Mouse (Mus musculus): ENCODE data around the gene Mki67. TPM values are rescaled to one million over a fixed set of nuclear protein-coding genes. Genes with fewer than 3 reads are reported as not detected.

The Mki67 gene
- total RNA-seq, 2 experiments from 2014 or later, result 2.3 to 2.4 TPM

DNA sequence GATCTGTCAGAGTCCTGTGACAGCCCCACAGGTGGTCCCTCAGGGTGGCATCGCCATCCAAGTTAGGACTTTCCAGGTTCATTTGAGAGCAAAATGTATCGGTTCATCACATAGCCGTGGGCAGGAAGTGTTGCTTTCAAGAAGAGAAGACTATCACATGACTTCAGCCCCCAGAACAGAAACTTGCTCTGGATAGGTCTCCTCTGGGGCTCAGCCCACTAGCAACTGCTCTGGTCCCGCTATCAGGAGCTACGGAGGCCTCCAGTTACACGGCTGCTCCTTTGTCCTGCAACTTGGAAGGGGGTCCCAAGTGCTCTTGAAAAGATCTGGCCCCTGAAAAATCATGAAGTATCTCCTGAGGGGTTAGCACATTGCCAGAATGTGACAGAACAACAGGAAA is 69.2 kb downstream of the Mki67 start:
- no peak for DNase-seq (ENCODE audit: low spot score in 2 of 2)
- intact Hi-C loops (cut with DNase I), result no loop called here

DNA sequence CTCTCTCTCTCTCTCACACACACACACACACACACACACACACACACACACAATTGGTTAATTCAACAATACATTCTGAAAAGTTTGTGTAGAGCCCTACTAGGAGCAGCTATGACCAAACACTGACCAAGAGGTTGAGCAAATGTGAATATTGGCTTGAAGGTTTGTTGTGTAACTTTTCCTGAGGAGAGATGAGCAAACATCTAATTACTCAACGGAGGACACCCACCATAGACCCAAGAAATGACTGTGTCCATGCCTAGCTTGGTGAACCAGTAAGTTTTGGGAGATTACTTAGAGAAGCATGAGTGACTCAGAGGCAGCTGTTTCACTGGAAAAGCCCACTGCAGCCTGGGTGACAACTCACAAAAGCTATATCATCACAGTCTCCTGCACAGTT is 71.7 kb downstream of the Mki67 start:
- DNase-seq (ENCODE audit: low spot score in 2 of 2), result no peak
- intact Hi-C loops (cut with DNase I), result no loop called here

DNA sequence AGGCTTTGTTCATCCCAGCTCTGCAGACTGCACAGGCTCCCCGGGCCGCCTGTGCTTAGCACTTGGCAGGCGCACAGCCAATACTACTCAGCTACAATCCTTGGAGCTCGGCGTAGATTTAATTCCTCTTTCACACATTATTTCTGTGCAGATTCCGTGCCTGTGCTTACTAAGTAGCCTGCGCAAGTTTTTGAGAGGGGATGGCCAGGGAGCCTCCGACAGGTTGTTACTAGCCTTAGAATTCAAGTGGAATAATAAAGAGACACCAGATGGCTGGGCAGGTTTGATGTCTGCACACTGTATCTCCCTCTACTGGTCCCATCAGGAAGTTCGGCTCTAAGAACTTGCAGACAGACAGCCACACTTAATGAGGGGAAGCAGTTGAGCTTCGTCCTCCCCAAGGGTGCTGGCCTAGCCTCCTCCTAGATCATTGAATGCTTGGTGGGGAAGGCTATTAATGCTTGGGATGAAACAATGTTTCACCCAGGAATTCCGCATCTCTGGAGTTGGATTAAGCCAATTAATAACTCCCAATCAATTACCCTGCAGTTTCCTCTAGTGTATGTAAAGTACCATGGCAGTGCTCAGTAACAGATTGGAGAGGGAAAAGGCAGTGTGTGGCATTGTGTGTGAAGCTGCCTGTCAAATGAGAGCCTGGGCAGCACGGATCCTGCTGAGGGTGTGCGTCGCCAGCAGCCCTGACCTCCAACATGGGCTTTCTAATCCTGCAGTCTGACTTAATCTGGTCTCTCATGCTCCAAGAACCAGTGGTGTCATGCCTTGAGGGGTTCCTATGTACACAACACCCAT is 74.3 kb downstream of the Mki67 start:
- peak; percentile 80 to 89 for DNase-seq (ENCODE audit: low spot score in 2 of 2)
- intact Hi-C loops (cut with DNase I), result no loop called here

Other genes with a start within 250 kb of the Mki67 start
- not detected for gene Clrn3, start 187.7 kb downstream of the Mki67 start, total RNA-seq (2021)
- gene Ptpre, start 178.9 kb downstream of the Mki67 start, total RNA-seq (2021), result 10 to 100 TPM; 23.7 to 31.2 TPM

All from left cerebral cortex, postnatal 14 days (tissue).